8 mouse cellular contexts compared by ENCODE assay signal in the genomic region with DNA sequence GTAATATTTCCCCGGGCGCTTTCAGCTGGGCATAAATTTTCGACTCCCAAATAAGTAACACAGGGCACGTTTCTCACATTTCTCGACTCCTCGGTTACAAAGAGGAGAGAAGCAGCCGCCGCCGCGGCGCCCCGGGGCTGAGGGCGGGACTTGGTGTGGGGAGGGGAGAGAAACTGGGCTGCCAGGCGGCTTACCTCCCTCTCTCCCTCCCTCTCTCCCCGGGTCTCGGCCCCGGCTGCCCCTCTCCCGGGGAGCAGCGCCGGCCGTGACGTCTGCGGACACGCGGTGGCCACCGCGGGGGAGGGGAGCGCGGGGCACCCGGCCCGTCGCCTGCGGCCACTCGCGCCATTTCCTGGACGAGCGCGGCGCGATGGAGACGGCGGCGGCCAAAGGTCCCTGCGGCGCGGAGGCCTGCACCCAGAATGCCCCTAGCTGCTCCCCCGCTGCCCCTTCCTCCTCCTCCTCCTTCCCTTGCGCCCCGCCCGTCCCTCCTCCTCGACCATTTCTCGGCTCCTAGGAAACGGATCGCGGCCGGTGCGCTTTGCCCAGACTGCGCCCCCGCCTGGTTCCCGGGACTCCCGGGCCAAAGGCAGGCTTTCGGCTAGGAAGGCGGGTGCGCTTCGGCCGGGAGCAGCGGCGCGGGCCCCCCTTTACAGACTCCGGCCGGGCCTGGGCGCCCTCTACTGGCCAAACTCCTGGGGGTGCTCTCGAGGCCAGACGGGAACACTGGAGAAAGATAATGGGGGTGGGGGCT. TPM values are rescaled to one million over a fixed set of nuclear protein-coding genes. Genes with fewer than 3 reads are reported as not detected.
DNase-seq lines count a peak whose midpoint lies in the region; ATAC-seq lines count a peak whose summit lies in the region.

No protein-coding gene starts in this region.

- under 1% methylated on average over 61 of the region's 74 CpGs for WGBS in hindbrain, embryonic 13.5 days

- H3K9ac ChIP-seq in hindbrain, embryonic 13.5 days, result peak overlapping the region; percentile 96

- peak; percentile 71 for ATAC-seq in hindbrain, embryonic 13.5 days (ENCODE audit: low FRiP score)

- peak overlapping the region; percentile 95 for H3K4me2 ChIP-seq in hindbrain, embryonic 13.5 days

- DNase-seq in R1 (ENCODE audit: low read depth, low spot score), result peak; percentile 88
- DNase-seq in cerebellum, postnatal 10 days, result peak; percentile 99
- DNase-seq in frontal cortex, postnatal 25 days (ENCODE audit: low spot score in 2 of 2), result peak; percentile 76 to 80
- peak; percentile 85 to 88 for DNase-seq in layer of hippocampus, postnatal 36 days
- DNase-seq in lung, postnatal 14 days, result peak; percentile 93
- peak; percentile 84 for DNase-seq in right cerebral cortex, adult 18-20 months
- peak; percentile 95 for DNase-seq in urinary bladder, postnatal 14 days (ENCODE audit: low spot score)

- H3K4me3 ChIP-seq in hindbrain, embryonic 13.5 days, result peak overlapping the region; percentile 78

- no peaks in the 10 kb centered on the region; the same call in 1 of the 2 replicates for H3K36me3 ChIP-seq in hindbrain, embryonic 13.5 days

- no peaks in the 10 kb centered on the region for H3K9me3 ChIP-seq in hindbrain, embryonic 13.5 days

- no peaks in the 10 kb centered on the region for H3K27me3 ChIP-seq in hindbrain, embryonic 13.5 days

- peak overlapping the region; percentile 100 for H3K27ac ChIP-seq in hindbrain, embryonic 13.5 days

- peaks cover 37% of the 10 kb centered on the region for H3K4me1 ChIP-seq in hindbrain, embryonic 13.5 days (replicated peaks)

RNA-seq across cellular contexts. Expression of a gene that starts 1.3 kb away (rescaled TPM):
- polyA plus RNA-seq in hindbrain, embryonic 13.5 days (2015; fragmentation: Nextera tagmentation; extraction: Ambion mirVana), result 33.7 and 36.0 TPM in 2 replicates
- total RNA-seq in layer of hippocampus, postnatal 36 days (2021), result 10 to 100 TPM; 12.2 to 14.2 TPM

Comparison
In these comparisons a context has a peak if more than half of its experiments do, and no peak if none do; other contexts are left out.
1. Peak in every context shown above with its lines: DNase-seq, ATAC-seq, H3K4me3 ChIP-seq and H3K27ac ChIP-seq.